Mouse (Mus musculus) right cerebral cortex, postnatal 4 days (tissue): ENCODE data around the gene Mks1.
A peak's percentile ranks its signal among the peaks of the same experiment; 100 is the strongest.
"Not testable (repeated sequence)": the region's sequence is repeated elsewhere in the genome, so short reads cannot be mapped to it uniquely, and the experiment has no call there.

ENCODE experiments used
- DNase-seq: peaks from one replicate; pipeline ENCODE4 v3.0.0-alpha.2; 2022

Gene Mks1

DNA sequence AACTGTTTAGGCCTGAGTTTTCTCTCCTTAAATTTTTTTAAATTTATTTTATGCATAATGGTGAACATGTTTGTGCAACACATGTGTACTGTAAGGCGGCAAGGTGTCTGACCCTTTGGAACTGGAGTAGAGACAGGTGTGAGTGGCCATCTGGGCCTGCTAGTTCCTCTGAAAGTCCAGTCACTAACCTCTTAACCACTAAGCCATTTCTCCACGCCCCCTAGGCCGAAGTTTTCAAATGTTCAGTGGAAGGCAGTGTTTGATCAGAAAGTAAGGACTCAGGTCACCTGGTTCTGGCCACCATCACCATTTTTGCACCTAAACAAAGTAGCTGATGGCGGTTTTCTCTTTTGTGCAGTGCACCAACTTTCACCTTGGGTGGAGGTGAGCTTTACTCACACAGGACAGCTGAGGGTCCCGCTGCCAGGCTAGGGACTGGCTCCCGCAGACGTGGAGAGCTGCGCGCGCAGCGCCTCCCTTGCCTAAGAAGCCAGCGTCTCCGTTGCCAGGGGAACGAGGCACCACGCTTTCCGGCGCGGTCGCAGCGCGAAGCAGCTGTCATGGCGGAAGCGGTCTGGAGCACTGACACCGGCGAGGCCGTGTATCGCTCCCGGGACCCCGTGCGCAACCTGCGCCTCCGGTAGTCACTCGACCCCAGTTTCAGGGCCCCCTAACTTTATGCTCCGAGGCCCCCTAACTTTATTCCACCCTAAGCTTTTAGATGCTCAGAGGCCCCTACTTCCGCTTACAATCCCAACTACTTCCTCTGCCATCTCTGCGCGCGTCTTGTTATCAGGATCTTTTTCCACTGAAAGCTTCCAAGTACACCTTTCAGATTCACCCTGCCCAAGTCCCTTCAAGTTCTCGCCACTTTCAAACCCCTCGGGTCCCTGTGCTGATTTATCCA is at the start of gene Mks1:
TSS of gene Mks1 (plus strand) at position 526 of the 907 bp plus-strand sequence.
- DNase-seq = peak; percentile 93

DNA sequence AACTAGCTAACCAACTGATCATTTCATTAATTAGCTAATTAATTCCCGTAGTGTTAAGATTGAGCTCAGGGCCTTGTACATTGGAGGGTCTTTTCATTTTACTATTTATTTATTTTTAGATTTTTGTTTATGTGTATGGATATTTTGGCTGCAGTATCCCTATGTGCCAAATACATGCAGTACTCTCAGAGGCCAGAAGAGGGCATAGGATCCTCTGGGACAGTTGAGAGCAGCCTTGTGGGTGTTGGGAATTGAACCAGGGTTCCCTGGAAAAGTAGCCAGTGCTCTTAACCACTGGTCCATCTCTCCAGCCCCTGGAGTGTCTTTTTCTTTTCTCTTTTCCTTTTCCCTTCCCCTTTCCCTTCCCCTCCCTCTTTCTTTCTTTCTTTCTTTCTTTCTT is 47.6 kb upstream of the Mks1 start:
- no peak for DNase-seq

DNA sequence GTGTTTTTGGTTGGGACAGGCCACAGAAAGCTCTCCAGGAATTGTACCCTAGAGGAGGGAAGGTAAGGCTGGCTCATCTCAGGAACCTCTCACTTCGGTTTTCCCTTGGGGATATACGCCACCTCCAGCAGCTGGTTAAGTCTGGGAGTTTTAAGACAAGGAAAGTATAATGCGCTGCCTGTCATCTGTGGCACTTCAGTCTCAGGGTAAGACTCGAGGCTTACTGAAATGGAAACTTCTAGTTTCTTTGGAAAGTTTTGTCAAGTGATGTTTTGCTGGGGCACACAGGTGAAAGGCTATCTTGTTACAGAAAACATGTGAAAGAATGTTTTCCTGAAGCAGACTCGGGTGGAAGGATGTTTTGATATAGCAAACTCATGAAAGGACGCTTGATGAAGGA is 45.6 kb upstream of the Mks1 start:
- no peak for DNase-seq

DNA sequence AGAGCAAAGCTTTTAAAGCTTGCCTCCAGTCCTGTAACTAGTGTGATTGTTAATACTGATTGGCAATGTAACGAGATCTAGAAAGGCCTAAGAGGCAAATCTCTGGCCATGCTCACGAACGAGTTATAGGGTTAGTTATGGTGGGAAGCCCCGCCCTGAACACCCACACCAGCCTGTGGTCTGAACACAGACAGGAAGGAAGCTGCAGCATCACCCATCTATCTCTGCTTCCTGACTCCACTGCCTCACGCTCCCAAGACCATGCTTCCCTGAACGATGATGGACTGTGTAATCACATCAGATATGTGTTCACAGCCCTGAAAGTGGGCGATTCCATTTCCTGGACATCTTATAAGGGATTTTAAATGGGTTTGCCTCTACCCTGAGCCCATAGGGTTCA is 44.8 kb upstream of the Mks1 start:
- no peak for DNase-seq

DNA sequence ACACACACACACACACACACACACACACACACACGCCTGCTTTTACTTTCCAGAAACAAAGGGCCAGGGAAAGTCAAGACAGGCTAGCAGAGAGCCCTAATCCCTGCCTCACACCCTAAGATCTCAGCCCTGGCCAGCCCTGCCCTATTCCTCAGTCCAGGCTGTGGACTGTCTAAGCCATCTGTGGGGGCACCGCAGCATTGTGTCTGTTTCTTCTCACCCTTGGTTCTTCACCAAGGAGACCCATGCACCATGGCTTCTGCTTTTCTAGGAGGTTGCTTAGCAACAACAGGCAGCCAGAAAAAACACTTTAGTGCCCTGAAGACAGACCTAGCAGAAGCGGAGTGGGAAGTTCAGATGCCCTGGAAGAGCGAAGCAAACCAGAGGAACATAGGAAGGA is 41.6 kb upstream of the Mks1 start:
- DNase-seq = no peak

DNA sequence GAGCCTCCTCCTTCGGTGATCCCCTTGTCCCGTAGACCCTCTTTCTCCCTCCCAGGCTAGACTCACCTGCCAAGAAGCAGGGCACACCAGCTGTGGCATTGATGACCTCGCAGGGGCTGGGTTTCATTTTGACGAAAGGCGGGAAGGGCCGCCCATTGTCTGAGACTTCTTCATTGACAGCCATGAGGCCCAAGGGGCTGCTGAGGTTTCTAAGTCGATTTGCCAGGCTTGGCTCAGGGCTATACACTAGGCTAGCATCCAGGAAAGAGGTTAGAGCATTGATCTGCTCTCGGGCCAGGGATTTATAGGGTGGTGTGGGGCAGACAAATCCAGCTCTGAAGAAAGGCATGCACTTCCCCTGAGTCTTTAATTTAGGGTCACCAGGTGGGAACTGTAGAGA is 38.2 kb upstream of the Mks1 start:
- DNase-seq = no peak

DNA sequence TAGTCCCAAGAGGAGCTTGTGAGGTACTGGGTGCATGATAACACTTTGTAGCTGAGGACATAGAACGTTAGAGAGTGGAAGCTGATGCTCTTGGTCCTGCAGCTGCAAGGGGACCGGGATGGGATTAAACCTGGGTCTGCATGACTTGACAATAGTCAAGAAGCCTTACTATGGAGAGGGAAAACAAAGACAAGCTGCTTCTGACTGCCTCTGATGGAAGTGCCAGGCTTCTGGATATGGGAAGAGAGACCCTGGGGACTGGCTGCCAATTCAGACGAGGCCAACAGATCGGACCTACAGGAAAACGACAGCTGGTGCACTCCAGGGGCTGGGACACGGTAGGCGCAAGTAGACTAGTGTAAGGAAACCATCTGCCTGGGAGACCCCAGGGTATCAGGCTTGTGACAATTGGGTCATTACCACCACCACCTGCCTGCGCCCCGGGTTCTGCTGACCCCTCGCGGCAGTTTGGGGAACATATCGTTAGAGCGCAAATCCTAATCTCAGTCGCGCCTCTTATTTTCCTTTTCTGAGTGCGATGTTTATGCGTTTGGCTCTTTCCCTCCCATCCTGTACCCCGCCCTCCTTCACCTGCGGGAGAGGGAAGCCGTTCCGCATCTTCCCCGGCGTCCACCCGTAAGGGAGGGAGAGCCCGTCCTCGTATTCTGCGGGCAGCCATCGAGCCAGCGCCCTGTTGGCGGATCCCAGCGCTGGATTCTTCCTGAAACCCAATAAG is 36.1 kb upstream of the Mks1 start:
- peak; percentile 60 for DNase-seq

DNA sequence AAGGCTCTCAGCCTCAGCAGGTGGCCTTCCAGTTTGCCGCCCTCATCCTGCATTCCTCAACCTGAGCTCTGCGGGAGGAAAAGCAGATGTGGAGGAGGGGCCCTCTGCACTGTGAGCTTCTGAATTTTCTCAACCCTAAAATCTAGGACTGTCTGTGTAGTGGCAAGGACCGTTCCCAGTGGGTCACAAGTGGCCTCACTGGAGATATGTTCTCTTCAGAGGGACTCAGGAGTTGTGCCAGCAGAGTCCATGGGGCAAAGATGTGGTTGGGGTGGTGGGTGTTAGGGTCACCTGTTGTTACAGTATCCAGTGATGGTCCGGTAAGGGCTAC is 35.6 kb upstream of the Mks1 start:
- DNase-seq = no peak

DNA sequence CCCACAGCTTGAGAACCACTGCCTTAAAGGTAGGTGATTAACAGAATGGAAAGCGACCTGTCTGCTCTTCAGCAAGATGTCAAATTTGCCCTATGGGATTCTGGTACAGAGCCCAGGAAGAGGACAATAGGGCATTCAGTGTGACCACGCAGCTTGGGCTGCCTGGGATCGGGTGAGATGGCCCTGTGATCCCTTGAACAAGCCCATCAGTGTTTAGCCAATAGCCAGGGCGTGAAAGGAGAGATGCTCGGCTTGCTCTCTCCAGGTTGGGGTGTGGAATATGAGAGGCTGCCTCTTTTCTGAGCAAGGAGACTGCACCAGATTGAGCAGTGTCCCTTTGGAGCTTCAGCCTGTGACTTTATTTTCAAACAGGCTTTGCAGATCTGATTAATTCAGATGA is 31.5 kb upstream of the Mks1 start:
- DNase-seq = no peak

DNA sequence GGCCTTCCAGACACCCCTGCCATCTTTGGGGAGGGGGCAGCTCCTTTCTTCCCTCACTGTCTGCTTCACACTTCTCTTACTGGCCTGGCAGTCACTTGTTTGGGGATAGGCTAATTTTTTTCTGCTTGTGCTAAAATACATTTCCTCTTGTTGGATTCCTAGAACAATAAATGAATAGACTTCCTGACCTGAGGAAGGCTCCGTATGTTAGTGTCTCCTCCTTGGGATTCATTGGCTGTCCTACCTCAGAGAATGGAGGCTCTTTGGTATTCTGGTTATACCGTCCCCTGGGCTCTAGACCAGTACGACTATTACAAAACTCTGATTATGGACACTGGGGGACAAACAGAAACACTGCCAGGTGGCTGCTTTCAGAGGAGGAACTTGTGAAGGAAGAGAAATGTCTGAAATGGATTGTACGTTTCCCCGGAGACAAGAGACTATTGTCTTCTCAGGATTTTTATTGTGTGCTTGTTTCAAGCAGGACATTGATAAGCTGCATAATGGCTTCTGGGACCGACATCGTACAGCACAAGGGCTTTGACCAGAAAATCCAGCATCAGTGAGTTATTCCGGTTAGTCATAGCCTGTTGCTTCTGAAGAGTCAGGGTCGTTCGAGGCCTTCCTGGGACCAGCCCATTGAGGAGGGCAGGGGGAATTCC is 24.6 kb upstream of the Mks1 start, which contains the start of gene Lpo:
TSS of gene Lpo (minus strand) at position 51 of the 662 bp plus-strand sequence.
- DNase-seq = no peak

DNA sequence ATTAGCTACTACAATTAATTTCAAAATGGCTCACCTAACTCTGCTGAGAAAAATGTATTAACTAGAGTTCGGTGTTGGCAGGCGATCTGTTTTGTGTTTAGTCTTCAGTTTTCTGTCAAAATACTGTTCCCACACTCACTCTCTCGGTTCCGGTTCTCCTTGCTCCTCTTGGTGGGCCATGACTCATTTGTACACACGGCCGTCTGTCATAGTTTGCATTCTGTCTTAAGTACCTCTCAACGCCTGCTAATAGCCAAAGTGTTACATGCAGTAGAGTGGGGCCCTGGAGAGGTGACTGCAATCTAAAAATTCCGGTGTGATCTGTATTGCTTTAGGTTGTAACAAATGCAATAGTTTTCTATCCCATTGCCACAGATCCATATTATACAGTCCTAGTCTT is 12.3 kb upstream of the Mks1 start:
- no peak for DNase-seq

DNA sequence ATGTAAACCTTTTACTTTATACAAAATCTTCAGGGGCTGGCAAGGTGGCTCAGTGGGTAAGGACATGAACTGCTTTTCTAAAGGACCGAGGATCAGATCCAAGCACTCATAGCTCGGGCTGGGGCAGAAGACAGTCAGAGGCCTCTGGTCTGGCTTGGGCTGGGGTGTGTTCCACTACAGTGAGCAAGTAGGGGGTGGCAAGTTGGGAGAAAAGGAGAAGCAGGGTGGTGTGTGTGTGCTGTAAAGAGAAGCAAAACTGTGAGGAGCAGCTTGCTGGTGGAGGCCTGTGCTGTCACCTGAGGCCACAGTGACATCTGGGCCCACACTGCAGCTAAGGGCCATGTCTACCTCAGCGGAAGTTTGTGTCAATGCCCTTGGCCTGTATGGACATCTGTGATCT is 11.6 kb upstream of the Mks1 start:
- DNase-seq = no peak

DNA sequence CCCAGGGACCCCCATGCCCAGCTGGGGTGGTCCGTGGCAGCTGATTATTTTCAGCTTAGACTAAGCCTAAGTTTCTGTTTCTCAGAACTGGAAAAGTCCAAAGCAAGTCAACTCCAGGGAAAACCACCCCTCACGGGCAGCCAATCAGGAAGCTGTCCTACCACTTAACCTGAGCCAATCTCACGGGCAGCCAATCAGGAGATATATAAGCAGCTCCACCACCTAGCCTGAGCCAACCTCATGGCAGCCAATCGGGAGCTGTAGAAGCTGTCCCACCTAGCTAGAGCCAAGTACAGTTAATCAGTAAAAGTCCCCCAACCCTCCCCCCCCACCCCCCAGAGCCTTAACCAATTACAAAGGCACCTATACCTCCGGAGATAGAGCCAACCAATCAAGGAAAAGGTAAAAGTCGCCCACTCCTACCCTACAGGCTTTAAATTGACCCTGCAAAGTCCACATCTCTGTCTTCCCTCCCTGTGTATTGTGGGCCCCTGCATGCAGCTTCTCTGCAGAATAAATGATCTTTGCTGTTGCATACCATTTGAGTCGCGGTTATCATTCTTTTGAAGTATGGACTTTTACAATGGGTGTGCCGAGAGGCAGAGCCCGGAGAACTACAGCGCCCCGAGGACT is 5.9 kb upstream of the Mks1 start:
- no peak for DNase-seq

DNA sequence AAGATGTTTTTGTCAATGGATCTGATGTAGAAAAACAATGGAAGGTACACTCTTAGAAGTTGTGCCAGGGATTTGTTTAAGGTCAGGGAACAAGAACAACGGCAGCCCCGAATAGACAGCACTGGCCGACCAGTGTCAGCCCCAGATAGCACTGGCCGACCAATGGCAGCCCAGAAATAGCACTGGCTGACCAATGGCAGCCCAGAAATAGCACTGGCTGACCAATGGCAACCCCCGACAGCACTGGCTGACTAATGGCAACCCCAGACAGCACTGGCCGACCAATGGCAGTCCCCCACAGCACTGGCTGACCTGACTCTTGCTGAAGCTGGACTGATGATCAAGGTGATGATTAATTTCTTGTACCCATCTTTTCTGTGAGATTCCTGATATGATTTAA is 5.1 kb upstream of the Mks1 start:
- DNase-seq = no peak

DNA sequence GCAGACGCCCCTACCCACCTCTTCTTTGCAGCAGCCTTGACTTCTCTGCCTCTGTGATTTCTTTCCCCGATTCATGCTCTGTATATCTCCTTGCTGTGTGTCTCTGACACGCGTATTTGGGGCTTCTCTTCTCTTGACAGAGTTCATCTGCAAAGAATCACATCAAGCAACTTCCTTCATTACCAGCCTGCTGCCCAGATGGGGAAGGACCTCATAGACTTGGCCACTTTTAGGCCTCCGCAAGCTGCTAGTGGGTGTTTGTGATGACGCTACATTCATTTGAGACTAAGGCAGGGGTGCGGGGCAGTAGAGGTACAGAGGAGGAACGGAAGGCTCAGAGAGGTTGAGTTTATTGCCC is 561 bp downstream of the Mks1 start:
- peak; percentile 12 for DNase-seq

DNA sequence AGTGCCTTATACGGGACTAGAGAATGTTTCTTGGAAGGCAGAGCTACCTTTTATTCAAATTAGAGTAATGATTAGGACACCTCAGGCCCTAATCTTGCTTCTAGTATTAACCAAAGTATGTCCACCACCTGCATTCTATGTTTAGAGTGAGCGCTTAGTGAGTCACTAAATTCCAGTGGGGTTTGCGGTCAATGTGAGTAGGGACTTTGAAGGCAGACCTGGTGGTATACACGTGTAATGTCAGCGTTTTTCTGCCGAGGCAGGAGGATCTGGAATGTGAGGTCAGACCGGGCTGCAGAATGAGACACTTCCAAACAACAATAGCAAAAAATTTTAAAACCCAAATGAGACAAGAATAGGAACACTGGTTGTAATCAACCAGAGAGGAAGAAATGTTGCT is 1.5 kb downstream of the Mks1 start:
- DNase-seq = no peak

DNA sequence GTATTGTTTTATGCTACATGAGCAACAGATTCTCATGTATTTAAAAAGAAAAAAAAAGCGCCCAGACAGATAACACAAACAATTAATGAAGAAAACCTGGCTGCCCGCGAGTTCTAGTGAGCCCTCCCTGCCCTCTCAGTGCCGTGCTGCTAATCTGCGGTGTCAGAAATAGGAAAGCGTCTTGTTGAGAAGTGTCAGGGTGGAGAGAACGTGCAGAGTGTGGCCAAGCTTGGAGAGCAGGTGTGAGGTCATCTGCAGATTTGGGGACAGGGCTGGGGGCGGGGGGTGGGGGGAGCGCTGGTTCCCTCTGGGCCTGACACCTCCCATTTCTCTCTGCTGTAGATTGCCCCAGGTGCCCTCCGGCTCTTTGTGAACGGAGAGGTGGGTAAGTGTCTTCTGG is 6.3 kb downstream of the Mks1 start:
- no peak for DNase-seq

DNA sequence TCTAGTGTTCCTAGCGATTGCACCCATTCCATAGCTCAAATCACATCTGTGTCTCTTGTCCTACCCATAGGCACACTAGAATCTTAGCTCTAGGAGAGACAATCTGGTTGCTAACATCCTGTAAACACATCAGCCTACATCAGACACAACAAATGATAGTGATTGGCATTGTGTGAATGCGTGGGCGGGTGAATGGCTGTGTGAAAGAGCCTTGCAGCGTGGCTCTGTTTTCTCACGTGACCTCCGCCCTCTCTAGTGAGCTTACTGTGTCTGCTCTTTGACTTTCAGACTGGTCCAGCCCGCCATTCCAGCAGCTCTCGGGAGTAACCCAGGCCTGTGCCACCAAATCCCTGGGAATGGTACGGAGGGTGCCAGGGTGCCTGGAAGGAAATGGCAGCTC is 7.4 kb downstream of the Mks1 start:
- DNase-seq = no peak

DNA sequence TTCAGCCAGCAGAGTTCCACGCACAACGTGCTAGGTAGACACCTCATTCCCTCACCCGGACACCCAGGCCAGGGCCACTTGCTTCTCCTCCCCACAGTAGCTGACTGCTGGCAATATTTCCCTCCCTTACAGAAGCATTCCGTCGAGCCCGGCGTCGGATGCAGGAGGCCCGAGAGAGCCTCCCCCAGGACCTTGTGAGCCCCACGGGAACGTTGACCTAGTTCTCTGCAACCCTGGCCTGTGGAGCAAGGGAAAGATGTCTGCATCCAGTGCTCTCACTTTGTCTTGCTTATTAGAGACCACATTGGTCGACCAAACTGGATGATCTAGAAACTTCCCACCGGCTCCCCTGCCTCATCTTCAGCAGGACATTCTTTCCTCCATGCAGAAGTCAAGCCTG is 9.8 kb downstream of the Mks1 start:
- no peak for DNase-seq

DNA sequence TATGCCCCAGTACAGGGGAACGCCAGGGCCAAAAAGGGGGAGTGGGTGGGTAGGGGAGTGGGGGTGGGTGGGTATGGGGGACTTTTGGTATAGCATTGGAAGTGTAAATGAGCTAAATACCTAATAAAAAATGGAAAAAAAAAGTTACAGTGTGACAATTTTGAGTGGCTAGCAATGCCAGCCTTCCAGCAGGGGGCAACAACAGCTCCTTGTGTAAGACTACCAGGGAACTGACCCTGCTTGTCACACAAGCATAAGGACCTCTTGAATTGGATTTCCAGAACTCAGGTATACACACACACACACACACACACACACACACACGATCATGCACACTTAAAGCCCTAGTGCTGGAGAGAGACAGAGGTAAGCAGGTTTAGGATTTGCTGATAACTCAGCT is 13.9 kb downstream of the Mks1 start:
- not testable (repeated sequence) for DNase-seq

DNA sequence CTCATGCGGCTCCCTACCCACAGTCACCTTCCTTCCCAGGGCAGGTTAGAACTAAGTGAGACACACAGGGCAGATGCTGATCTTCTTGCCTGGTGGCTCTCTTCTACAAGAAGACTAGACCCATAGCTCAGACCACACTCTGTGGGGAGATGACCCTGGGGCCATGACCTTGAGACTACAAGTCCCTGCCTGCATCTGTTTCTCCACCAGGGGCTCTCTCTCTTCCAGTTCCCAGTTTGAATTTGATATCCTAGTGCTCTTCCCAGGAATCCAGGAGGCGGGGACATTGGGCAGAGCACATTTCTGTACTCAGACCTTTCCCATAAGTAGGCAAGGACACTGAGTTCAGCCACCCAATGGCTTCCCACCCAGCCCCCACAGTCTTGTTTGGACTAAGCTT is 17.1 kb downstream of the Mks1 start:
- DNase-seq = no peak

DNA sequence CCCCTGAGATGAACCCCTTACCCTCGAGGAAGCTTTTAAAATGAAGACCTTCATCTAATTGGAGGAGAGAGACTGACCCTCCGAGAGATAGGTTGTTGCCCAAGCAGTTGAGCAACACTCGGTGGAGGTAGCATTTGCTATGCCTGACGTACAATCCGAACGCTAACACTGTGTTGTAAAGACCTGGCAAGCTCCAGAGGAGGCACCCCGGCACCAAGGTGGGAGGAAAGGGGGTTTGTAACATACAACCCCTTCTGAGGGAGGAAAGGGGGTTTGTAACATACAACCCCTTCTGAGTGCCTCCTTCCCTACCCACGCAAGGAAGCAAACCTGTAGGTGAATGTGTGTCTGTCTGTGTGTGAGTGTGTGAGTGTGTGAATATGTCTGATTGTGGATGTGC is 18.8 kb downstream of the Mks1 start:
- DNase-seq = no peak

DNA sequence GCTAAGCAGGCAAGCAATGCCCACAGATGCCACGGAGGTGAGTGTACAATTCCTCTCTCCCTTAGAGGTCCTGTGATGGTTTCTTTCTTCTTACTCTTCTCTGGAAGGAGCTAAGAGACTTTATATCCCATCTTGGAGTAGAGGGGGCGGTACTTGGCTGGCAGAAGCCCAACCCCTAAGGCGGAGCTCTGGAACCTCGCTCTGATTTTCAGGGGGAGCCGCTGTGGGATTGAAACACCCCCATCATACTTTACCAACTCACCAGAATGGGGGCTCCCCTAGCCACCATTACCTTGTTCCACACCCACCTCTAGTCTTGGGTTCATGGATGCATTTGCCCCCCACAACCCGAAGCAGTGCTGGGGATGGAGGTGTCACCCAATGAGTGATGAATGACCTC is 22.4 kb downstream of the Mks1 start, which contains the start of gene Epx:
TSS of gene Epx (minus strand) at position 101 of the 400 bp plus-strand sequence.
- DNase-seq = no peak
